Mouse (Mus musculus) limb, embryonic 12.5 days (tissue): ENCODE data around the gene Rnf144a. TPM values are rescaled to one million over a fixed set of nuclear protein-coding genes. Genes with fewer than 3 reads are reported as not detected.
"Not testable (repeated sequence)": the region's sequence is repeated elsewhere in the genome, so short reads cannot be mapped to it uniquely, and the experiment has no call there.

ENCODE experiments used
- ATAC-seq: fragments of 200-750 bp; cut with Nextera tagmentation; 2 replicates; pipeline ENCODE4 v1.8.0; 2017; ENCODE audit warnings: low read depth, moderate TSS enrichment; ENCODE audit not compliant: insufficient number of reproducible peaks, insufficient read depth, low FRiP score, low TSS enrichment
- H3K27ac ChIP-seq: fragments of 300-500 bp; sonication (generic); 2 replicates; pipeline ENCODE4 v1.5.1; 2016; ENCODE audit warnings: mild to moderate bottlenecking, moderate library complexity
- H3K27me3 ChIP-seq: fragments of 300-500 bp; sonication (generic); 2 replicates; pipeline ENCODE4 v1.6.1; 2016; ENCODE audit warnings: mild to moderate bottlenecking, moderate library complexity
- H3K36me3 ChIP-seq: fragments of 300-500 bp; sonication (generic); 2 replicates; pipeline ENCODE4 v1.6.1; 2016; ENCODE audit warnings: mild to moderate bottlenecking, moderate library complexity
- H3K4me1 ChIP-seq: fragments of 300-500 bp; sonication (generic); replicated peaks from 2 replicates; pipeline ENCODE4 v1.6.1; 2016
- H3K4me2 ChIP-seq: fragments of 300-500 bp; sonication (generic); 2 replicates; pipeline ENCODE4 v1.6.1; 2016; ENCODE audit warnings: mild to moderate bottlenecking, moderate library complexity
- H3K4me3 ChIP-seq: fragments of 300-500 bp; sonication (generic); replicated peaks from 2 replicates; pipeline ENCODE4 v1.5.1; 2016; ENCODE audit warnings: mild to moderate bottlenecking
- H3K9ac ChIP-seq: fragments of 300-500 bp; sonication (generic); replicated peaks from 2 replicates; pipeline ENCODE4 v1.6.1; 2016; ENCODE audit warnings: mild to moderate bottlenecking, moderate library complexity
- H3K9me3 ChIP-seq: fragments of 300-500 bp; sonication (generic); 2 replicates; pipeline ENCODE4 v1.6.1; 2016; ENCODE audit warnings: mild to moderate bottlenecking, moderate library complexity
- WGBS: fragments of 180-500 bp; shearing (Covaris S2); methylation state at CpG from one replicate; pipeline ENCODE4 v1.1.7; 2016; 5-methylcytosine and 5-hydroxymethylcytosine counted together
- polyA plus RNA-seq: library from polyadenylated mRNA; unstranded; fragments of >200 nt; fragmentation: Nextera tagmentation; extraction: Ambion mirVana; gene quantifications from 2 replicates; pipeline ENCODE4 v1.2.1, GENCODE M21; 2016

Gene Rnf144a
- polyA plus RNA-seq, 1 experiment from 2014 or later, result 63.4 TPM

GRCm38 (mm10) chr12:26437950-26438349 lies 22.9 kb upstream of the Rnf144a start:
- no peaks in the 10 kb centered on the region for H3K36me3 ChIP-seq
- 55% methylated on average over 3 of the region's 3 CpGs for WGBS
- peak; percentile 63; the same call in 1 of the 2 replicates for ATAC-seq
- no peak overlapping the region for H3K4me2 ChIP-seq
- H3K9ac ChIP-seq, result no peak overlapping the region
- no peak overlapping the region for H3K27ac ChIP-seq
- 0 out of 2 replicates have a peak, but pooled peaks cover 5% of the 10 kb centered on the region for H3K4me1 ChIP-seq
- no peak overlapping the region for H3K4me3 ChIP-seq
- H3K9me3 ChIP-seq, result no peaks in the 10 kb centered on the region
- no peaks in the 10 kb centered on the region for H3K27me3 ChIP-seq

GRCm38 (mm10) chr12:26436334-26436733 lies 21.3 kb upstream of the Rnf144a start:
- 79% methylated on average over 4 of the region's 4 CpGs for WGBS

GRCm38 (mm10) chr12:26428771-26429170 lies 13.7 kb upstream of the Rnf144a start:
- not testable (repeated sequence) for H3K27me3 ChIP-seq, H3K4me2 ChIP-seq, H3K9me3 ChIP-seq, H3K9ac ChIP-seq, H3K27ac ChIP-seq, H3K4me1 ChIP-seq, ATAC-seq, H3K36me3 ChIP-seq, H3K4me3 ChIP-seq
- WGBS, result 88% methylated on average over 2 of the region's 2 CpGs

More at GRCm38 (mm10) chr12:26436334-26436733, 21.3 kb upstream of the Rnf144a start:
- no peak for ATAC-seq
- H3K9me3 ChIP-seq, result no peaks in the 10 kb centered on the region
- no peak overlapping the region for H3K27ac ChIP-seq
- no peak overlapping the region for H3K4me3 ChIP-seq
- no peaks in the 10 kb centered on the region for H3K27me3 ChIP-seq
- H3K36me3 ChIP-seq, result no peaks in the 10 kb centered on the region
- H3K4me1 ChIP-seq, result 0 out of 2 replicates have a peak, but pooled peaks cover 5% of the 10 kb centered on the region
- no peak overlapping the region for H3K4me2 ChIP-seq
- no peak overlapping the region for H3K9ac ChIP-seq

GRCm38 (mm10) chr12:26424841-26425240 lies 9.8 kb upstream of the Rnf144a start:
- Histone ChIP-seq H3K9me3 (no peaks in the 10 kb centered on the region), H3K4me3 (no peak overlapping the region), H3K9ac (no peak overlapping the region), H3K4me2 (no peak overlapping the region), H3K4me1 (no peaks in the 10 kb centered on the region), H3K27me3 (no peaks in the 10 kb centered on the region), H3K36me3 (no peaks in the 10 kb centered on the region), H3K27ac (no peak overlapping the region)
- no peak for ATAC-seq
- 92% methylated on average over 2 of the region's 2 CpGs for WGBS

GRCm38 (mm10) chr12:26418322-26418721 lies 3.3 kb upstream of the Rnf144a start:
- ATAC-seq, result no peak
- Histone ChIP-seq H3K36me3 (no peaks in the 10 kb centered on the region), H3K9ac (no peak overlapping the region), H3K4me2 (no peak overlapping the region), H3K27me3 (no peaks in the 10 kb centered on the region), H3K4me1 (peaks cover 19% of the 10 kb centered on the region), H3K9me3 (no peaks in the 10 kb centered on the region), H3K4me3 (no peak overlapping the region), H3K27ac (no peak overlapping the region)
- WGBS, result 76% methylated on average over 4 of the region's 4 CpGs

GRCm38 (mm10) chr12:26416636-26417295 lies 1.7 kb upstream of the Rnf144a start:
- Histone ChIP-seq H3K4me2 (no peak overlapping the region), H3K4me1 (peaks cover 35% of the 10 kb centered on the region), H3K9me3 (no peaks in the 10 kb centered on the region), H3K36me3 (no peaks in the 10 kb centered on the region), H3K4me3 (no peak overlapping the region), H3K27ac (no peak overlapping the region), H3K9ac (no peak overlapping the region), H3K27me3 (no peaks in the 10 kb centered on the region)
- ATAC-seq, result no peak
- 81% methylated on average over 7 of the region's 7 CpGs for WGBS

- under 1% methylated on average over 53 of the region's 64 CpGs for WGBS
- Histone ChIP-seq H3K36me3 (0 out of 2 replicates have a peak, but pooled peaks cover 4% of the 10 kb centered on the region), H3K4me1 (peaks cover 50% of the 10 kb centered on the region), H3K4me3 (peak overlapping the region; percentile 92), H3K27me3 (no peaks in the 10 kb centered on the region), H3K4me2 (peak overlapping the region; percentile 91), H3K9ac (peak overlapping the region; percentile 99), H3K27ac (peak overlapping the region; percentile 89), H3K9me3 (no peaks in the 10 kb centered on the region)
- peak; percentile 83 for ATAC-seq
These were observed 477 bp downstream of the Rnf144a start for GRCm38 (mm10) chr12:26414451-26415103.

- no peaks in the 10 kb centered on the region for H3K9me3 ChIP-seq
- no peak for ATAC-seq
- no peaks in the 10 kb centered on the region for H3K27me3 ChIP-seq
- H3K4me3 ChIP-seq, result peak overlapping the region; percentile 92
- H3K9ac ChIP-seq, result peak overlapping the region; percentile 99
- H3K4me2 ChIP-seq, result peak overlapping the region; percentile 91
- peaks cover 50% of the 10 kb centered on the region for H3K4me1 ChIP-seq
- H3K27ac ChIP-seq, result peak overlapping the region; percentile 89
- WGBS, result 4% methylated on average over 8 of the region's 8 CpGs
- H3K36me3 ChIP-seq, result peaks cover 9% of the 10 kb centered on the region; the same call in 1 of the 2 replicates
These were observed 1.1 kb downstream of the Rnf144a start for GRCm38 (mm10) chr12:26413961-26414411.

- WGBS, result 77% methylated on average over 6 of the region's 6 CpGs
- Histone ChIP-seq H3K4me3 (peak overlapping the region; percentile 92), H3K4me1 (peaks cover 52% of the 10 kb centered on the region), H3K36me3 (peaks cover 21% of the 10 kb centered on the region), H3K27ac (no peak overlapping the region; the same call in 1 of the 2 replicates), H3K4me2 (peak overlapping the region; percentile 91), H3K9me3 (no peaks in the 10 kb centered on the region), H3K9ac (peak overlapping the region; percentile 42; the same call in 1 of the 2 replicates), H3K27me3 (no peaks in the 10 kb centered on the region)
- ATAC-seq, result no peak
These were observed 2.3 kb downstream of the Rnf144a start for GRCm38 (mm10) chr12:26412802-26413201.

- WGBS, result 71% methylated on average over 10 of the region's 10 CpGs
- H3K9ac ChIP-seq, result no peak overlapping the region
- H3K27ac ChIP-seq, result no peak overlapping the region
- no peak for ATAC-seq
- H3K4me3 ChIP-seq, result 0 out of 2 replicates have a peak overlapping the region, but pooled peaks have one; percentile 4
- H3K9me3 ChIP-seq, result no peaks in the 10 kb centered on the region
- H3K36me3 ChIP-seq, result peaks cover 28% of the 10 kb centered on the region
- H3K27me3 ChIP-seq, result no peaks in the 10 kb centered on the region
- H3K4me1 ChIP-seq, result peaks cover 55% of the 10 kb centered on the region
- H3K4me2 ChIP-seq, result peak overlapping the region; percentile 91
These were observed 3.1 kb downstream of the Rnf144a start for GRCm38 (mm10) chr12:26411841-26412450.

- 89% methylated on average over 3 of the region's 3 CpGs for WGBS
- Histone ChIP-seq H3K27me3 (no peaks in the 10 kb centered on the region), H3K4me1 (peaks cover 64% of the 10 kb centered on the region), H3K9ac (no peak overlapping the region), H3K4me2 (no peak overlapping the region), H3K27ac (no peak overlapping the region), H3K4me3 (no peak overlapping the region), H3K36me3 (peaks cover 28% of the 10 kb centered on the region), H3K9me3 (no peaks in the 10 kb centered on the region)
- ATAC-seq, result no peak
These were observed 4.6 kb downstream of the Rnf144a start for GRCm38 (mm10) chr12:26410443-26410842.
